Mouse (Mus musculus): Measurements from ENCODE around the gene Gm10277. TPM values are rescaled to one million over a fixed set of nuclear protein-coding genes. Genes with fewer than 3 reads are reported as not detected.

Gm10277 gene
- polyA plus RNA-seq, 1 experiment from 2014 or later, result 0.92 TPM

DNA sequence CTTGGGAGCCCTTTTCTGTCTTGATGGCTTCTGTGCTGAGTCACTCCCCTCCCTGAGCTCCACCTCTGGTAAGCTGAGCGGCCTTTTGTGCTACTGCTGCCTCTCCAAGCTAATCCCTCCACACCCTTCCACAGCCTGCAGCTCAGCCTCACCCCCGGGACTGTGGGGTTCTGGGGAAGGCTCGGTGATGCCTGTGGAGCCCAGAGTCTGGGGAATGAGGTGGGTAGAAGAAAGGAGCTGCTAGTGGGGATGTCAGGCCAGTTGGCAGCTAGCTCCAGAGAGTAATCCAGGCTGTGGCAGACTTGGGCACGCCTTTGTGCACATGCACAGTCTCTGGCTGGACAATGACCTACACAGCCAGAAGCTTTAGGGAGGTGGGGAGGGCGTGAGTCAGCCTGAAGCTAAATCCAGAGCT, 20.5 kb upstream of the Gm10277 start:
- Histone ChIP-seq H3K4me1 (ENCODE audit: control insufficient read depth, insufficient read depth, low read length) (no peaks in the 10 kb centered on the region), H3K36me3 (ENCODE audit: control insufficient read depth, insufficient read depth, low read length) (peaks cover 7% of the 10 kb centered on the region; the same call in 1 of the 2 replicates), H3K9me3 (ENCODE audit: control insufficient read depth, low read length) (no peaks in the 10 kb centered on the region), H3K4me3 (ENCODE audit: low read length) (no peak overlapping the region), H3K4me2 (replicated peaks; ENCODE audit: low read depth, low read length) (no peak overlapping the region), H3K27ac (ENCODE audit: low read depth, low read length) (no peak overlapping the region), H3K9ac (ENCODE audit: low read depth, low read length) (no peak overlapping the region), H3K27me3 (ENCODE audit: control insufficient read depth, insufficient read depth, low read length) (no peaks in the 10 kb centered on the region)
- 57% methylated on average over 5 of the region's 5 CpGs for WGBS
- no peak for ATAC-seq (ENCODE audit: low FRiP score, low TSS enrichment)

DNA sequence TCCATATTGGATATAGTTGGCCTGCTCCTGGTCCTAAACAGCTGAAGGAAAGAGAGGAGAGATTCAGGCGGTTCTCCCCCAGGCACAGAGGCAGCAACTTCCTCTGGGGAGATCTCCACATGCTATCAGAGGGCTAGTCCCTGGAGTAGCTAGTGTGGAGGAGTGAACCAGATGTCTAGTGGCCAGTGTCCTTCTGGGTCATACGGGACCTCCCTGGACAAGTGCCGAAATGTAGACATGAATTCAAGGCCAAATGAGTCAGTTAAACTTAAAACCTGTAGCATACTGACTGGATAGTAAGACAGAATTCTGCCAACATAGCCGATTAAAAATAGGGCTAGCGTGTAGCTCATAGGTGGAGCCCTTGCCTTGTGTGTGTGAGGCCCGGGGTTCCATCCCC, 19.3 kb upstream of the Gm10277 start:
- WGBS, result 78% methylated on average over 6 of the region's 6 CpGs
- no peak for ATAC-seq (ENCODE audit: low FRiP score, low TSS enrichment)
- Histone ChIP-seq H3K27ac (ENCODE audit: low read depth, low read length) (no peak overlapping the region), H3K4me2 (replicated peaks; ENCODE audit: low read depth, low read length) (no peak overlapping the region), H3K4me1 (ENCODE audit: control insufficient read depth, insufficient read depth, low read length) (no peaks in the 10 kb centered on the region), H3K9me3 (ENCODE audit: control insufficient read depth, low read length) (no peaks in the 10 kb centered on the region), H3K9ac (ENCODE audit: low read depth, low read length) (no peak overlapping the region), H3K4me3 (ENCODE audit: low read length) (no peak overlapping the region), H3K27me3 (ENCODE audit: control insufficient read depth, insufficient read depth, low read length) (no peaks in the 10 kb centered on the region), H3K36me3 (ENCODE audit: control insufficient read depth, insufficient read depth, low read length) (no peaks in the 10 kb centered on the region; the same call in 1 of the 2 replicates)

- ATAC-seq (ENCODE audit: low FRiP score, low TSS enrichment), result no peak
- Histone ChIP-seq H3K27me3 (ENCODE audit: control insufficient read depth, insufficient read depth, low read length) (no peaks in the 10 kb centered on the region), H3K9me3 (ENCODE audit: control insufficient read depth, low read length) (no peaks in the 10 kb centered on the region), H3K36me3 (ENCODE audit: control insufficient read depth, insufficient read depth, low read length) (no peaks in the 10 kb centered on the region), H3K27ac (ENCODE audit: low read depth, low read length) (no peak overlapping the region), H3K9ac (ENCODE audit: low read depth, low read length) (no peak overlapping the region), H3K4me2 (replicated peaks; ENCODE audit: low read depth, low read length) (no peak overlapping the region), H3K4me1 (ENCODE audit: control insufficient read depth, insufficient read depth, low read length) (peaks cover 2% of the 10 kb centered on the region; the same call in 1 of the 2 replicates), H3K4me3 (ENCODE audit: low read length) (no peak overlapping the region)
- 30% methylated on average over 2 of the region's 2 CpGs for WGBS
These were observed 18.7 kb upstream of the Gm10277 start for GRCm38 (mm10) chr11:77806218-77806617.

GRCm38 (mm10) chr11:77802341-77802865, 14.9 kb upstream of the Gm10277 start:
- no peaks in the 10 kb centered on the region for H3K9me3 ChIP-seq (ENCODE audit: control insufficient read depth, low read length)
- H3K36me3 ChIP-seq (ENCODE audit: control insufficient read depth, insufficient read depth, low read length), result no peaks in the 10 kb centered on the region
- no peak overlapping the region for H3K4me2 ChIP-seq (replicated peaks; ENCODE audit: low read depth, low read length)
- peaks cover 11% of the 10 kb centered on the region for H3K4me1 ChIP-seq (ENCODE audit: control insufficient read depth, insufficient read depth, low read length)
- ATAC-seq (ENCODE audit: low FRiP score, low TSS enrichment), result no peak
- WGBS, result 67% methylated on average over 9 of the region's 9 CpGs
- H3K4me3 ChIP-seq (ENCODE audit: low read length), result no peak overlapping the region
- H3K27me3 ChIP-seq (ENCODE audit: control insufficient read depth, insufficient read depth, low read length), result no peaks in the 10 kb centered on the region
- H3K9ac ChIP-seq (ENCODE audit: low read depth, low read length), result no peak overlapping the region
- no peak overlapping the region for H3K27ac ChIP-seq (ENCODE audit: low read depth, low read length)

GRCm38 (mm10) chr11:77800869-77801701, 13.5 kb upstream of the Gm10277 start:
- Histone ChIP-seq H3K4me2 (replicated peaks; ENCODE audit: low read depth, low read length) (peak overlapping the region; percentile 8; the same call in 1 of the 2 replicates), H3K27me3 (ENCODE audit: control insufficient read depth, insufficient read depth, low read length) (no peaks in the 10 kb centered on the region), H3K9me3 (ENCODE audit: control insufficient read depth, low read length) (no peaks in the 10 kb centered on the region), H3K27ac (ENCODE audit: low read depth, low read length) (peak overlapping the region; percentile 47; the same call in 1 of the 2 replicates), H3K9ac (ENCODE audit: low read depth, low read length) (no peak overlapping the region; the same call in 1 of the 2 replicates), H3K36me3 (ENCODE audit: control insufficient read depth, insufficient read depth, low read length) (no peaks in the 10 kb centered on the region), H3K4me3 (ENCODE audit: low read length) (peak overlapping the region; percentile 11; the same call in 1 of the 2 replicates), H3K4me1 (ENCODE audit: control insufficient read depth, insufficient read depth, low read length) (peaks cover 11% of the 10 kb centered on the region)
- ATAC-seq (ENCODE audit: low FRiP score, low TSS enrichment), result peak; percentile 85; the same call in 1 of the 2 replicates
- WGBS, result 24% methylated on average over 15 of the region's 15 CpGs

- Histone ChIP-seq H3K9ac (ENCODE audit: low read depth, low read length) (no peak overlapping the region), H3K9me3 (ENCODE audit: control insufficient read depth, low read length) (no peaks in the 10 kb centered on the region), H3K4me2 (replicated peaks; ENCODE audit: low read depth, low read length) (peak overlapping the region; percentile 8; the same call in 1 of the 2 replicates), H3K36me3 (ENCODE audit: control insufficient read depth, insufficient read depth, low read length) (no peaks in the 10 kb centered on the region), H3K27ac (ENCODE audit: low read depth, low read length) (peak overlapping the region; percentile 47; the same call in 1 of the 2 replicates), H3K4me3 (ENCODE audit: low read length) (no peak overlapping the region), H3K4me1 (ENCODE audit: control insufficient read depth, insufficient read depth, low read length) (peaks cover 11% of the 10 kb centered on the region), H3K27me3 (ENCODE audit: control insufficient read depth, insufficient read depth, low read length) (no peaks in the 10 kb centered on the region)
- no peak; the same call in 1 of the 2 replicates for ATAC-seq (ENCODE audit: low FRiP score, low TSS enrichment)
- 59% methylated on average over 9 of the region's 9 CpGs for WGBS
These were observed 12.9 kb upstream of the Gm10277 start for GRCm38 (mm10) chr11:77800491-77800868.

GRCm38 (mm10) chr11:77795216-77795615, 7.7 kb upstream of the Gm10277 start:
- H3K4me1 ChIP-seq (ENCODE audit: control insufficient read depth, insufficient read depth, low read length), result peaks cover 21% of the 10 kb centered on the region
- H3K9me3 ChIP-seq (ENCODE audit: control insufficient read depth, low read length), result no peaks in the 10 kb centered on the region
- no peak overlapping the region for H3K27ac ChIP-seq (ENCODE audit: low read depth, low read length)
- H3K27me3 ChIP-seq (ENCODE audit: control insufficient read depth, insufficient read depth, low read length), result no peaks in the 10 kb centered on the region
- no peak for ATAC-seq (ENCODE audit: low FRiP score, low TSS enrichment)
- WGBS, result 76% methylated on average over 5 of the region's 5 CpGs
- H3K4me2 ChIP-seq (replicated peaks; ENCODE audit: low read depth, low read length), result no peak overlapping the region
- no peaks in the 10 kb centered on the region for H3K36me3 ChIP-seq (ENCODE audit: control insufficient read depth, insufficient read depth, low read length)
- no peak overlapping the region for H3K9ac ChIP-seq (ENCODE audit: low read depth, low read length)
- H3K4me3 ChIP-seq (ENCODE audit: low read length), result no peak overlapping the region

- 4% methylated on average over 19 of the region's 19 CpGs for WGBS
- no peaks in the 10 kb centered on the region for H3K9me3 ChIP-seq (ENCODE audit: control insufficient read depth, low read length)
- ATAC-seq (ENCODE audit: low FRiP score, low TSS enrichment), result peak; percentile 93
- H3K4me2 ChIP-seq (replicated peaks; ENCODE audit: low read depth, low read length), result peak overlapping the region; percentile 71
- H3K9ac ChIP-seq (ENCODE audit: low read depth, low read length), result peak overlapping the region; percentile 57; the same call in 1 of the 2 replicates
- H3K27ac ChIP-seq (ENCODE audit: low read depth, low read length), result no peak overlapping the region
- no peaks in the 10 kb centered on the region for H3K27me3 ChIP-seq (ENCODE audit: control insufficient read depth, insufficient read depth, low read length)
- H3K4me3 ChIP-seq (ENCODE audit: low read length), result peak overlapping the region; percentile 39
- H3K4me1 ChIP-seq (ENCODE audit: control insufficient read depth, insufficient read depth, low read length), result peaks cover 20% of the 10 kb centered on the region
- no peaks in the 10 kb centered on the region for H3K36me3 ChIP-seq (ENCODE audit: control insufficient read depth, insufficient read depth, low read length)
These were observed 5.8 kb upstream of the Gm10277 start for GRCm38 (mm10) chr11:77793238-77793930.
